Mouse (Mus musculus) heart, adult 2 months (tissue): ENCODE measurements at regions not wholly inside any gene's neighbourhood (a gene's known extent, or its start where the extent isn't known, plus 50 kb on each side); places are given as distances from the start of the nearest gene placed in this dataset.

Experiments used
- DNase-seq, 2 experiments: peaks; one replicate each; pipeline ENCODE4 v3.0.0; 2021
- H3K27ac ChIP-seq: fragments of 200-600 bp; 2 replicates; pipeline ENCODE4 v1.8.1; 2022
- H3K27me3 ChIP-seq: fragments of 200-500 bp; 2 replicates; pipeline ENCODE4 v1.6.1; 2012; ENCODE audit warnings: mild to moderate bottlenecking, low read length, inconsistent platforms, mixed read lengths; ENCODE audit not compliant: control insufficient read depth, insufficient read depth
- H3K36me3 ChIP-seq: fragments of 200-500 bp; 2 replicates; pipeline ENCODE4 v1.6.1; 2012; ENCODE audit warnings: low read length, inconsistent platforms; ENCODE audit not compliant: control insufficient read depth, insufficient read depth
- H3K4me1 ChIP-seq: fragments of 200-500 bp; 2 replicates; pipeline ENCODE4 v1.6.1; 2011; ENCODE audit warnings: low read length; ENCODE audit not compliant: control insufficient read depth, insufficient read depth
- H3K4me3 ChIP-seq: fragments of 200-600 bp; 2 replicates; pipeline ENCODE4 v1.8.1; 2022
- H3K79me2 ChIP-seq: fragments of 200-500 bp; replicated peaks from 2 replicates; pipeline ENCODE4 v1.6.1; 2012; ENCODE audit warnings: mild to moderate bottlenecking, inconsistent platforms, low read length, moderate library complexity, mixed read lengths; ENCODE audit not compliant: control insufficient read depth, insufficient read depth
- H3K9ac ChIP-seq: fragments of 200-500 bp; 2 replicates; pipeline ENCODE4 v1.6.1; 2012; ENCODE audit warnings: low read depth, mild to moderate bottlenecking, control low read depth, inconsistent platforms, low read length, mixed read lengths
- CTCF ChIP-seq: fragments of 200-600 bp; IDR thresholded peaks from 2 replicates; pipeline ENCODE4 v1.8.1; 2022; ENCODE audit warnings: antibody characterized with exemption, mild to moderate bottlenecking, moderate library complexity
- EP300 ChIP-seq: fragments of 200-500 bp; IDR thresholded peaks from 2 replicates; pipeline ENCODE4 v1.6.1; 2011; ENCODE audit warnings: low read depth, low read length, control low read depth; ENCODE audit not compliant: insufficient read depth
- POLR2A ChIP-seq: fragments of 200-500 bp; IDR thresholded peaks from 2 replicates; pipeline ENCODE4 v1.6.1; 2011; ENCODE audit warnings: mild to moderate bottlenecking, low read depth, low read length, control low read depth; ENCODE audit not compliant: insufficient read depth
- WGBS: fragments of 180-500 bp; shearing (Covaris S2); methylation state at CpG from one replicate; pipeline ENCODE4 v1.1.7; 2018; 5-methylcytosine and 5-hydroxymethylcytosine counted together
- intact Hi-C: fragments of 180-260 bp; cut with DNase I; formaldehyde crosslinking; loops from one replicate; pipeline ENCODE4 v1.15.1; 2025

DNA sequence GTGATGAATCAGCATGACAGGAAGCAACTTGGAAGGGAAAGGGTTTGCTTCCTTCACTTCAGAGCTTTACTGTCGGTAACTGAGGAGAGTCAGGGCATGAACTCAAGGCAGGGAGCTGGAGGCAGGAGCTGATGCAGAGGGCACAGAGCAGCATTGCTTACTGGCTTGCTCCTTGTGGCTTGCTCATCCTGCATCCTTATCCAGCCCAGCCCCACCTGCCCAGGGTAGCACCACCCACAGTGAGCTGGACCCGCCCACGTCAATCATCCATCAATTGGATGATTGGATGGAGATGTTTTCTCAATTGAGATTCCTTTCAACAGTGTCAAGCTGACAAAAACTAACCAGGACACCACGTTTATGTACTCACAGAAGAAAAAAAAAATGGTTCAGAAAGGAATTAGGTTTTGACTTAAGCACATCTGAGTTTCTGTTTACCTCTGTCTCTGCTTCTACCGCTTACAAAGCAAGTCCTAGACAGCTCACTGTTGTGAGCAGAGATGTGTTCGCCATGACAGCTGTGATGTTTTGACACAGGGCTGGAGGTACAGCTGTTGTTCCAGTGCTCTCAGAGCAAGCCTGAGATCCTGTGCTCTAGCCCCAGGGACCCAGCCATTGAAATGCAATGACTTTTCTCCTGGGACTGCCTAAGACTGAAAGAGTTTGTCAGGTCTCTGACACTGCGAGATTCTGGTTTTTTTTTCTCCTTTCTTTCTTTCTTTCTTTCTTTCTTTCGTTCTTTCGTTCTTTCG, 186.6 kb upstream of the Hes1 start:
- TF ChIP-seq CTCF = no peak
- no peak for TF ChIP-seq POLR2A
- no peak for TF ChIP-seq EP300
- Histone ChIP-seq H3K9ac (no peak overlapping the region), H3K36me3 (no peaks in the 10 kb centered on the region), H3K79me2 (no peaks in the 10 kb centered on the region), H3K27ac (no peak overlapping the region), H3K27me3 (no peaks in the 10 kb centered on the region), H3K4me1 (peaks cover 3% of the 10 kb centered on the region), H3K4me3 (no peak overlapping the region)
- intact Hi-C loops = loop anchor here (10.0 kb wide), 1 partner anchor 623 kb away; no protein-coding TSS in a partner anchor
- no peak for DNase-seq
- 58% methylated on average over 10 of the region's 10 CpGs for WGBS

DNA sequence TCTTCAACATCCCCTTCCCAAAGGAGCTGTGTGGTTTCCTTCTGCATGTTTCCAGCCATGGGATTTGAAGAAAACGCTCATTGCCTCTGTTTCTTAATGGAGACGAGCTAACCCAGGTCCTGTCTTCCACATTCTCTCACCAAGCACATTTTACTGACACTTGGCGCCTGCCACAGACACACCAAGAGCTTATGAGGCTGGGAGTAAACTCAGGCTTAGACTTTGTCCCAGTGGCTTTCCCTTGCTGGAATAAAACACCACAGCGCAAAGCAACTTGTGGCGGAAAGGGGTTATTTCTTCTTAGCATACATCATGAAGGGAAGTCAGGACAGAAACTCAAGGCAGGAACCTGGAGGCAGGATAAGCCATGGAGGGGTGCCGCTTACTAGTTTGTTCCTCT, 184.5 kb upstream of the Hes1 start:
- Histone ChIP-seq H3K4me3 (no peak overlapping the region), H3K27ac (no peak overlapping the region), H3K27me3 (no peaks in the 10 kb centered on the region), H3K4me1 (peaks cover 3% of the 10 kb centered on the region), H3K36me3 (no peaks in the 10 kb centered on the region), H3K79me2 (no peaks in the 10 kb centered on the region), H3K9ac (no peak overlapping the region)
- no peak for TF ChIP-seq EP300
- TF ChIP-seq POLR2A = no peak
- DNase-seq = no peak
- intact Hi-C loops = loop anchor here (5.0 to 10.0 kb wide), 4 partner anchors 62 to 625 kb away; no protein-coding TSS in a partner anchor
- WGBS = 98% methylated on average over 6 of the region's 6 CpGs

DNA sequence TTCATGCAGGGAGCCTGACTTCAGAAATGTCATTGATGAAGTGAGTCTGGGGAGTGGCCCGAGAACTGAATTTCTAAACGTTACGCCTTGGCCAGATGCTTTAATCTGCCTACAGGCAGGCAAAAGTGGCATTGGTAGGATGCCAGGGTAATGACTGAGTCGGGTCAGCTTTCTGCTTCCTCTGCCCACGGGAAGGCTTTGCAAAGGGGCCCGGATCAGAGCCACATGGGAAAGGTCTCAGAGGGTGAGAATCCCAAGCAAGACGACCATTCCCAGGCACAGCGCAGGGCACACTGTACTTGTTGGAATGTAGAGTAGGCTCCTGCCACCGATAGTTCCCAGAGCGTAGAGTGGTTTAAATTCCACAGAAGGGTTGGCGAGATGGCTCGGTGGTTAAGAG, 182.7 kb upstream of the Hes1 start:
- 65% methylated on average over 12 of the region's 12 CpGs for WGBS
- no peaks in the 10 kb centered on the region for H3K36me3 ChIP-seq
- no peak overlapping the region for H3K9ac ChIP-seq
- H3K4me3 ChIP-seq = no peak overlapping the region
- intact Hi-C loops = loop anchor here (5.0 kb wide), 3 partner anchors 64 to 176 kb away; no protein-coding TSS in a partner anchor
- DNase-seq = peak in 1 of 2 experiments; percentile 11
- TF ChIP-seq CTCF (no peak), POLR2A (no peak), EP300 (no peak)
- no peaks in the 10 kb centered on the region for H3K27me3 ChIP-seq
- no peaks in the 10 kb centered on the region for H3K79me2 ChIP-seq
- peaks cover 5% of the 10 kb centered on the region for H3K4me1 ChIP-seq
- H3K27ac ChIP-seq = no peak overlapping the region

DNA sequence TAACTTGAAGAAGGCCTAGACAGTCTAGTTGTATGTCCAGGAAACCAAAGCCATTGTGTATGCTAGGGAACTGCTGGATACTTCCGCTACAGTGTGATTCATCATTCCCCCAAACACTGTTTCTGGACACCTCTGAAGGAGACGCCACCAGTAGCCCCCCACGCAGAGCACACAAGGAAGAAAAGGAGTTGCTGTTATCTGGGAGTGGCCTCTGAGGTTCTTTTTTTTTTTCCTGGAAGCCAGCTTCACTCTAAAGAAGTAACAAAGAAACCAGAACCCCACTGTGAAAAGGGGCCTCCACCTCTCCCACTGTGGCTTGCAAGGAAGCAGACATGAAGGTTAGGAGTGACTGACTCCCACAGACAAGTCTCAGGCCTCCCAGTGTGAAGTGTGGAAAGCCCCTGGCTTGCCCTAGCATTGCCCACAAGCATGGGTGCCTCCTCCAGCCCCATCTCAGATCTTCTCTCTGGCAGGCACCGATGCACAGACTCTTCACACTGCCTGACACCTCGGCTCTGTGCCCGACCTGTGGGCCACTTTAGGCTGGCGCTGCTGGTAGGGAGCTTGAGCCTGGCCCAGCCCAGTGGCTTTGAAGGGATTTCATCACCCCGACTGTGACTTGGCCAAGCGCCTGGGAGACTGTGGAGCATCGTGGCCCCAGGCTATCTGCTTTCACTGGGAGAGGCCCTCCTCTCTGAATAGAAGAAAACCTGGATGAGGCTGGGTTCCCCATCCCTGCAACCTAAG, 181.8 kb upstream of the Hes1 start:
- Histone ChIP-seq H3K4me1 (peaks cover 7% of the 10 kb centered on the region), H3K9ac (no peak overlapping the region)

DNA sequence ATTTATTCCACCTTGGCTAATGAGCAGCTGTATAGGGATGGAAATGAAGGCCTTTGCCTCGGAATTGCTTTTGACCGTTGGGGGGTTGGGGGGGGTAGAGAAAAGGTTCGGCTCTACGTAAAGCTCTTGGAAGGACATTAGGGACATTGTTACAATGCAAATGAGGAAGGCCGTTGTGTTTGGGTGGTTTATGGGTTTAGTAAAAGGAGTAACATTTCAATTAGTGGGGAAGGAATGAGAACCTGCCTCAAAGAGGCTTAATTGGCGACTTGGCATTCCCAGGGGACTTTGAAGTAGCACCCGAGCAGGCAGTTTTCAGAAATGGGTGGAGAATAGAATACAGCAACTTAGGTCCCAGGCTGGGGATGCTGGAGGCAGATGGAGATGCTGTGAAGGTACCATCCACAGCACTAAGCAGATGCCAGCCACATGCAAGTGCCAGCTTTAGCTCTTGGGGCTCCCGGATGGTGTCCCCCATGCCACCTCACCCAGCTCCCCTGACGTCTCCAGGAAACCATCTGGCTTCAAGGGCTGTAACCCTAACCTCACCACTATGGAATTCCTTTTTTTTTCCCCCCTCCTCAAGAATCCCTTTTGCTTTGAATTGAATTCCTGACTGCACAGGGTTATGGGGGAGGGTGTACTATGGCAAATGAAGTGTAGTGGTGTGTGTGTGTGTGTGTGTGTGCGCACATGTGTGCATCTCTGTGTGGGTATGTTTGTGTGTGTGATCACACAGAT, 180.8 kb upstream of the Hes1 start:
- intact Hi-C loops = loop anchor here (5.0 kb wide), 3 partner anchors 66 to 174 kb away; no protein-coding TSS in a partner anchor
- Histone ChIP-seq H3K4me3 (no peak overlapping the region), H3K27ac (no peak overlapping the region), H3K27me3 (no peaks in the 10 kb centered on the region), H3K9ac (no peak overlapping the region), H3K4me1 (peaks cover 6% of the 10 kb centered on the region), H3K79me2 (no peaks in the 10 kb centered on the region), H3K36me3 (no peaks in the 10 kb centered on the region)
- WGBS = 79% methylated on average over 10 of the region's 10 CpGs
- no peak for TF ChIP-seq CTCF
- no peak for TF ChIP-seq EP300
- no peak for TF ChIP-seq POLR2A
- DNase-seq = no peak

More for the DNA sequence above, 181.8 kb upstream of the Hes1 start:
- DNase-seq = peak; percentile 83 to 90
- TF ChIP-seq EP300 (peak; percentile 66), POLR2A (no peak)
- Histone ChIP-seq H3K27me3 (no peaks in the 10 kb centered on the region), H3K27ac (no peak overlapping the region), H3K36me3 (no peaks in the 10 kb centered on the region), H3K79me2 (no peaks in the 10 kb centered on the region), H3K4me3 (no peak overlapping the region)
- intact Hi-C loops = loop anchor here (1.0 to 5.0 kb wide), 4 partner anchors 64 to 175 kb away; no protein-coding TSS in a partner anchor
- 36% methylated on average over 10 of the region's 10 CpGs for WGBS
